In the genomic region with DNA sequence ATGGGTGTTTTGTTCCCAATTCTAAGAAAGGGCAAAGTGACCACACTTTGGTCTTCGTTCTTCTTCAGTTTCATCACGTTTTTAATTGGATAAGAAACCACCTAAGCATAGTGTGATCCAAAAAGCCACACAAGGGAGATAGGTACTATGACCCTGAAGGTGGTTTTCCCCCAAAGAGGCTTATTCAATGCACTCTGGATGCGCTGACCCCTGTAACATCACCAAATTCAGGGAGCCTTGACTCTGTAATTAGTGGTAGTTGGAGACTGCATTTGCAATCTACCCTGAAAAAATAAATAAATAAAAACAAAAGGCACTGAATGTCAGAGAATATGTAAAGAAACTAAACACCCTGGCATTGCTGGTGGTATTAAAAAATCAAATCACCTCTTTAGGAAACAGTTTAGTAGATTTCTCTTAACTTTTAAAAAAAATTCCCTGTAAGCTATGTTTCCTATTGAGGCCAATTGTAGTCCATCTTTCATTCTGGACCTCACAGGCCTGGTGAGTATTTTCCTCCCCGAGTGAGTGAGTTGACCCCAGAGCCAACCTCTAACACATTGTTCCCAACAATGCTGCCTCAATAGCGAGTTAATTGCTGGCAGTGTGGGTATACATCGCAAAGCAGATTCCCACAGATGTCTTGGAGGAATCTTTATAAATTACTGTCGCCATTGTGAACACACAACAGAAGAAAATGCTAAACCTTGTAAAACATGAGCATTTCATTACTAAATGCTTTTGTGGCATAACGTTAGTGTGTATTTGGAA, we compare ENCODE assay signal across 18 mouse cellular contexts.
DNase-seq lines count a peak whose midpoint lies in the region; ATAC-seq and TF ChIP-seq lines count a peak whose summit lies in the region.
"Had no signal": no experiment of that assay in that cellular context is flagged by ENCODE, and none has a peak within 500 bp of the region (broad histone marks: within the 10 kb centered on the region; RNA-seq: fewer than 3 reads in every experiment).

No protein-coding gene starts in this region.

- no peak overlapping the region for H3K27ac ChIP-seq in forebrain, embryonic 11.5 days (ENCODE audit: low read depth, low read length)
- no peak overlapping the region for H3K27ac ChIP-seq in forebrain, embryonic 15.5 days (replicated peaks)
- H3K27ac ChIP-seq in hindbrain, embryonic 12.5 days: no peak overlapping the region
- H3K27ac ChIP-seq in neural tube, embryonic 14.5 days (ENCODE audit: low read depth, low read length): no peak overlapping the region
- H3K27ac ChIP-seq: embryonic facial prominence, embryonic 15.5 days; heart, embryonic 10.5 days had no signal

- H3K4me2 ChIP-seq in forebrain, embryonic 11.5 days (ENCODE audit: low read depth, low read length, severe bottlenecking): 0 out of 2 replicates have a peak overlapping the region, but pooled peaks have one; percentile 15
- H3K4me2 ChIP-seq in forebrain, embryonic 15.5 days (replicated peaks): no peak overlapping the region
- H3K4me2 ChIP-seq in hindbrain, embryonic 12.5 days (replicated peaks): 0 out of 2 replicates have a peak overlapping the region, but pooled peaks have one; percentile 1
- H3K4me2 ChIP-seq in neural tube, embryonic 14.5 days (ENCODE audit: low read depth, low read length): peak overlapping the region; percentile 7; the same call in 1 of the 2 replicates
- H3K4me2 ChIP-seq: embryonic facial prominence, embryonic 15.5 days; lung, embryonic 14.5 days had no signal

- ATAC-seq in forebrain, embryonic 11.5 days (replicated peaks; ENCODE audit: low FRiP score): peak; percentile 89
- no peak for ATAC-seq in forebrain, embryonic 15.5 days (replicated peaks)
- ATAC-seq in hindbrain, embryonic 12.5 days (ENCODE audit: low FRiP score): peak; percentile 78
- ATAC-seq in neural tube, embryonic 14.5 days (ENCODE audit: low read depth): peak; percentile 74; the same call in 1 of the 2 replicates
- ATAC-seq: intestine, embryonic 16.5 days had no signal

- no peak for TF ChIP-seq CTCF in lung, adult 2 months (IDR thresholded peaks at IDR 0.05; ENCODE audit: insufficient read depth, low read length)

- no peaks in the 10 kb centered on the region for H3K27me3 ChIP-seq in forebrain, embryonic 11.5 days (ENCODE audit: control insufficient read depth, insufficient read depth, low read length)
- H3K27me3 ChIP-seq in forebrain, embryonic 15.5 days: no peaks in the 10 kb centered on the region
- no peaks in the 10 kb centered on the region for H3K27me3 ChIP-seq in hindbrain, embryonic 12.5 days
- H3K27me3 ChIP-seq in neural tube, embryonic 14.5 days (ENCODE audit: control insufficient read depth, insufficient read depth, low read length): no peaks in the 10 kb centered on the region
- H3K27me3 ChIP-seq: CH12.LX; embryonic facial prominence, embryonic 15.5 days had no signal

- WGBS in forebrain, embryonic 11.5 days: 18% methylated on average over 8 of the region's 8 CpGs
- WGBS in forebrain, embryonic 15.5 days: 17% methylated on average over 8 of the region's 8 CpGs
- 34% methylated on average over 8 of the region's 8 CpGs for WGBS in hindbrain, embryonic 12.5 days
- 17% methylated on average over 8 of the region's 8 CpGs for WGBS in neural tube, embryonic 14.5 days
- WGBS in lung, adult 2 months: 67% methylated on average over 8 of the region's 8 CpGs

- DNase-seq in forebrain, embryonic 11.5 days (ENCODE audit: low spot score): no peak
- peak; percentile 68 for DNase-seq in embryo, embryonic 10.5 days (ENCODE audit: low spot score)
- DNase-seq in adrenal gland, adult 8-10 months: no peak
- no peak for DNase-seq in lung, adult 2 months
- DNase-seq in spleen, postnatal 10 days (ENCODE audit: low spot score in 2 of 2): no peak
- DNase-seq: cerebellum, postnatal 10 days; gastrocnemius, postnatal 25 days; kidney, postnatal 10 days; liver; lung, embryonic 14.5 days; right cerebral cortex, postnatal 4 days had no signal

- peaks cover 4% of the 10 kb centered on the region; the same call in 1 of the 2 replicates for H3K4me1 ChIP-seq in forebrain, embryonic 11.5 days (replicated peaks; ENCODE audit: control insufficient read depth, insufficient read depth, low read length)
- H3K4me1 ChIP-seq in forebrain, embryonic 15.5 days: 0 out of 2 replicates have a peak, but pooled peaks cover 3% of the 10 kb centered on the region
- no peaks in the 10 kb centered on the region for H3K4me1 ChIP-seq in hindbrain, embryonic 12.5 days
- H3K4me1 ChIP-seq in neural tube, embryonic 14.5 days (ENCODE audit: control insufficient read depth, insufficient read depth, low read length): no peaks in the 10 kb centered on the region
- H3K4me1 ChIP-seq in lung, adult 2 months (ENCODE audit: control insufficient read depth, insufficient read depth, low read length): no peaks in the 10 kb centered on the region
- H3K4me1 ChIP-seq: embryonic facial prominence, embryonic 15.5 days; heart, embryonic 10.5 days had no signal

- H3K4me3 ChIP-seq in forebrain, embryonic 11.5 days (ENCODE audit: low read depth, low read length): no peak overlapping the region
- H3K4me3 ChIP-seq in forebrain, embryonic 15.5 days: no peak overlapping the region
- H3K4me3 ChIP-seq in hindbrain, embryonic 12.5 days: no peak overlapping the region
- no peak overlapping the region for H3K4me3 ChIP-seq in neural tube, embryonic 14.5 days (ENCODE audit: low read depth, low read length)
- H3K4me3 ChIP-seq in lung, adult 2 months (replicated peaks; ENCODE audit: extremely low read depth, low read depth, low read length): no peak overlapping the region
- H3K4me3 ChIP-seq: embryonic facial prominence, embryonic 15.5 days; heart, embryonic 10.5 days had no signal

- no peaks in the 10 kb centered on the region for H3K9me3 ChIP-seq in forebrain, embryonic 11.5 days (ENCODE audit: control insufficient read depth, low read length)
- H3K9me3 ChIP-seq in forebrain, embryonic 15.5 days: no peaks in the 10 kb centered on the region
- no peaks in the 10 kb centered on the region for H3K9me3 ChIP-seq in hindbrain, embryonic 12.5 days (replicated peaks)
- H3K9me3 ChIP-seq in neural tube, embryonic 14.5 days (ENCODE audit: control insufficient read depth, low read length): no peaks in the 10 kb centered on the region
- H3K9me3 ChIP-seq: embryonic facial prominence, embryonic 15.5 days; heart, embryonic 10.5 days had no signal

- no peak overlapping the region for H3K9ac ChIP-seq in forebrain, embryonic 11.5 days (ENCODE audit: low read length)
- H3K9ac ChIP-seq in forebrain, embryonic 15.5 days (replicated peaks): no peak overlapping the region
- no peak overlapping the region for H3K9ac ChIP-seq in hindbrain, embryonic 12.5 days
- no peak overlapping the region for H3K9ac ChIP-seq in neural tube, embryonic 14.5 days (replicated peaks; ENCODE audit: low read depth, low read length)
- H3K9ac ChIP-seq: embryonic facial prominence, embryonic 15.5 days; lung, embryonic 14.5 days had no signal

- no peak for TF ChIP-seq POLR2A in lung, adult 2 months (IDR thresholded peaks at IDR 0.05; ENCODE audit: borderline replicate concordance, extremely low read depth, low read depth, low read length)

- H3K36me3 ChIP-seq in forebrain, embryonic 11.5 days (ENCODE audit: control insufficient read depth, insufficient read depth, low read length): no peaks in the 10 kb centered on the region
- H3K36me3 ChIP-seq in forebrain, embryonic 15.5 days: no peaks in the 10 kb centered on the region
- no peaks in the 10 kb centered on the region for H3K36me3 ChIP-seq in hindbrain, embryonic 12.5 days
- H3K36me3 ChIP-seq in neural tube, embryonic 14.5 days (ENCODE audit: control insufficient read depth, insufficient read depth, low read length): no peaks in the 10 kb centered on the region
- H3K36me3 ChIP-seq: embryonic facial prominence, embryonic 15.5 days; heart, embryonic 10.5 days had no signal
